Mouse (Mus musculus): ENCODE results near the gene Olfr716. TPM values are rescaled to one million over a fixed set of nuclear protein-coding genes. Genes with fewer than 3 reads are reported as not detected.

Gene Olfr716
- polyA plus RNA-seq (2015; fragmentation: Nextera tagmentation; extraction: Ambion mirVana): not detected in 2 replicates

DNA sequence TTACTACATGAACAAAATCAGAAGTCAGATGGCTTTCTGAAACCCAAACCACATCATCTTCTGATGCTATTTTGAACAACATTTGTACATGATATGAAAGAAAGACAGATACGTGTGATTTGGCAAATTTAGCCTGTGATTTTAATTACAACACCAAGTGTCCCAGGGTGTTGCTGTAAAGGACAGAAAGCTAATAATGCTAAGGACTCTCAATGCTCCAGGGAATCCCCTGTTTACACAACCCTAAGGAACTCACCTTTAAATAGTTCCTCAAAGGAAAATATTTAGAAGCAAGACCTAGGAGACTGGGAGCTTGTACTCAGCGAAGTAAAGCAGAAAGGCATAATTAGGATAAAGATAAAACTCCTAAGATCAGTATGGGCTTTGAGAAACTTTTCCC lies at the start of gene Olfr716:
TSS of gene Olfr716 (plus strand) at position 301 of the 400 bp plus-strand sequence.

GRCm38 (mm10) chr7:107092920-107093319 lies 45.2 kb upstream of the Olfr716 start, which contains the start of gene Olfr17:
Olfr17 (plus strand) TSS chr7:107093220.

DNA sequence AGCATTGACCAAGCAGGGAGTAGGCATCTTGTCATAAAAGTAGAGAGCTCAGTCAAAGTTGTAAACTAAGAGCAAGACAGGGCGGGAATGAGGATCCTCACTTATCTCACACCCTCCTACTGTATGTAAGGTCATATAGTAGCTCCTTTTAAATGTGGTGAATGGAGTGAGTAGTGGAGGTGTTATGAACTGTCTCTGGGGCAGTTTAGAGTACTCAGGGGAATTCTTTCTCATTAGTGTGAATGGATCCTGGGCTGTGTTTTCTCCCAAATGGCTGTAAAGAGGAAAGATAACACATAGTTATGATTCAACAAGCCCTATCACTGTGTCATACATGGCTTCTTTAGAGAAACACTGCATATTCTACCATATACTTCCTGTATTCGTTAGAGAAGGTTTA lies 27.9 kb upstream of the Olfr716 start, which contains the start of gene Olfr715b:
TSS of gene Olfr715b (minus strand) at position 101 of the 400 bp plus-strand sequence.

GRCm38 (mm10) chr7:107130983-107131382 lies 7.1 kb upstream of the Olfr716 start, which contains the start of gene Olfr715:
Olfr715 (minus strand) TSS chr7:107131083.

DNA sequence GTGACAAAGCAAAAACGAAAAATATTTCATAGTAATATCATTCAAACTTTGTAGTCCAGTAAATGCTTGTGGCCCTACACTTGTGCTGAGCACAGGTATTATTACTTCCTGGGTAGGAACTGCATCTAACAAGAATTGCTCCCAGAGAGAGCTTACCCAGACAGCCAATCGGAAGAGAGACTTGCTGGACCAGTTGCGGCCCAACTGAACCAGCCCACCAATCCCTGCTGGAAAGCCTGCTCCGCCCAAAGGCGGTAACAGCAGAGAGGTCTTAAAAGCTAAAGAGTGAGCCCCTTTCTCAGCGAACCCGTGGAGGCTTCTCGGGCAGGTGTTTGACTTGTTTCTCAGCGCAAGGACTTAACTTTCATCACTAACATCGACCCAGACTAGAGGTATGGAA lies 28.6 kb downstream of the Olfr716 start, which contains the start of gene Nlrp14:
TSS of gene Nlrp14 (plus strand) at position 301 of the 400 bp plus-strand sequence.

Other genes with a start within 250 kb of the Olfr716 start
- not detected in 2 replicates for gene Olfr707, start 237.1 kb upstream of the Olfr716 start, polyA plus RNA-seq (2015; fragmentation: Nextera tagmentation; extraction: Ambion mirVana)
- not detected in 2 replicates for gene Olfr1532-ps1, start 230.3 kb upstream of the Olfr716 start, polyA plus RNA-seq (2015; fragmentation: Nextera tagmentation; extraction: Ambion mirVana)
- gene Olfr709-ps1, start 206.1 kb upstream of the Olfr716 start, polyA plus RNA-seq (2015; fragmentation: Nextera tagmentation; extraction: Ambion mirVana): not detected in 2 replicates
- gene Olfr710, start 190.0 kb upstream of the Olfr716 start, polyA plus RNA-seq (2015; fragmentation: Nextera tagmentation; extraction: Ambion mirVana): not detected in 2 replicates
- gene Olfr6, start 174.4 kb upstream of the Olfr716 start, polyA plus RNA-seq (2015; fragmentation: Nextera tagmentation; extraction: Ambion mirVana): not detected in 2 replicates
- not detected in 2 replicates for gene Olfr711, start 162.9 kb upstream of the Olfr716 start, polyA plus RNA-seq (2015; fragmentation: Nextera tagmentation; extraction: Ambion mirVana)
- not detected in 2 replicates for gene Olfr2, start 132.3 kb upstream of the Olfr716 start, polyA plus RNA-seq (2015; fragmentation: Nextera tagmentation; extraction: Ambion mirVana)
- gene Olfr713, start 107.2 kb upstream of the Olfr716 start, polyA plus RNA-seq (2015; fragmentation: Nextera tagmentation; extraction: Ambion mirVana): not detected in 2 replicates
- gene Olfr714, start 67.3 kb upstream of the Olfr716 start, polyA plus RNA-seq (2015; fragmentation: Nextera tagmentation; extraction: Ambion mirVana): not detected in 2 replicates
- gene Olfr17, start 45.1 kb upstream of the Olfr716 start, polyA plus RNA-seq (2015; fragmentation: Nextera tagmentation; extraction: Ambion mirVana): not detected in 2 replicates
- not detected in 2 replicates for gene Olfr715b, start 28.0 kb upstream of the Olfr716 start, polyA plus RNA-seq (2015; fragmentation: Nextera tagmentation; extraction: Ambion mirVana)
- not detected in 2 replicates for gene Olfr715, start 7.2 kb upstream of the Olfr716 start, polyA plus RNA-seq (2015; fragmentation: Nextera tagmentation; extraction: Ambion mirVana)
- not detected in 2 replicates for gene Nlrp14, start 28.7 kb downstream of the Olfr716 start, polyA plus RNA-seq (2015; fragmentation: Nextera tagmentation; extraction: Ambion mirVana)
- not detected in 2 replicates for gene Rbmxl2, start 71.1 kb downstream of the Olfr716 start, polyA plus RNA-seq (2015; fragmentation: Nextera tagmentation; extraction: Ambion mirVana)
- 0.10 and 0.28 TPM in 2 replicates for gene Syt9, start 232.4 kb downstream of the Olfr716 start, polyA plus RNA-seq (2015; fragmentation: Nextera tagmentation; extraction: Ambion mirVana)

Measured in spleen, postnatal 0 days (tissue).